Mouse (Mus musculus) small intestine, adult 2 months (tissue): ENCODE measurements around the gene Dlgap3.

Experiments
- CTCF ChIP-seq: fragments of 200-500 bp; IDR thresholded peaks from 2 replicates; pipeline ENCODE4 v1.5.1; 2012; ENCODE audit warnings: low read depth, mild to moderate bottlenecking, control low read depth, inconsistent platforms, low read length, moderate library complexity, mixed read lengths; ENCODE audit not compliant: insufficient replicate concordance, insufficient read length; ENCODE audit errors: extremely low read depth
- POLR2A ChIP-seq: fragments of 200-500 bp; IDR thresholded peaks from 2 replicates; pipeline ENCODE4 v1.6.1; 2012; ENCODE audit warnings: low read depth, mild to moderate bottlenecking, control low read depth, inconsistent platforms, low read length, moderate library complexity

- TF ChIP-seq POLR2A (no peak), CTCF (no peak)
Observed at GRCm38 (mm10) chr4:127169346-127170221, 580 bp downstream of the Dlgap3 start.
